Mouse (Mus musculus) heart, embryonic 16.5 days (tissue): Measurements from ENCODE around the gene Slc35f3. TPM values are rescaled to one million over a fixed set of nuclear protein-coding genes. Genes with fewer than 3 reads are reported as not detected.
"Not testable (repeated sequence)": the region's sequence is repeated elsewhere in the genome, so short reads cannot be mapped to it uniquely, and the experiment has no call there.

Experiments
- ATAC-seq: fragments of 200-750 bp; cut with Nextera tagmentation; replicated peaks from 2 replicates; pipeline ENCODE4 v1.8.0; 2017; ENCODE audit warnings: moderate number of reproducible peaks; ENCODE audit not compliant: insufficient read depth, low FRiP score; ENCODE audit errors: extremely low read depth
- H3K27ac ChIP-seq: fragments of 300-500 bp; sonication (generic); 2 replicates; pipeline ENCODE4 v1.5.1; 2014; ENCODE audit warnings: mild to moderate bottlenecking, low read length, control low read depth, moderate library complexity
- H3K27me3 ChIP-seq: fragments of 300-500 bp; sonication (generic); 2 replicates; pipeline ENCODE4 v1.6.1; 2014; ENCODE audit warnings: low read length, mixed read lengths; ENCODE audit not compliant: control insufficient read depth, insufficient read depth
- H3K36me3 ChIP-seq: fragments of 300-500 bp; sonication (generic); 2 replicates; pipeline ENCODE4 v1.6.1; 2014; ENCODE audit not compliant: control insufficient read depth, insufficient read depth
- H3K4me1 ChIP-seq: fragments of 300-500 bp; sonication (generic); 2 replicates; pipeline ENCODE4 v1.6.1; 2014; ENCODE audit warnings: low read length, mixed read lengths; ENCODE audit not compliant: control insufficient read depth, insufficient read depth
- H3K4me2 ChIP-seq: fragments of 300-500 bp; sonication (generic); 2 replicates; pipeline ENCODE4 v1.6.1; 2014; ENCODE audit warnings: low read depth, mild to moderate bottlenecking, control low read depth, low read length
- H3K4me3 ChIP-seq: fragments of 300-500 bp; sonication (generic); 2 replicates; pipeline ENCODE4 v1.5.1; 2014; ENCODE audit warnings: mild to moderate bottlenecking, control low read depth, low read length
- H3K9ac ChIP-seq: fragments of 300-500 bp; sonication (generic); 2 replicates; pipeline ENCODE4 v1.6.1; 2014; ENCODE audit warnings: low read length, control low read depth
- H3K9me3 ChIP-seq: fragments of 300-500 bp; sonication (generic); replicated peaks from 2 replicates; pipeline ENCODE4 v1.6.1; 2016; ENCODE audit warnings: low read length; ENCODE audit not compliant: control insufficient read depth
- WGBS: fragments of 180-500 bp; shearing (Covaris S2); extraction: QIAGEN DNeasy Blood & Tissue Kit; methylation state at CpG from one replicate; pipeline ENCODE4 v1.1.7; 2014; 5-methylcytosine and 5-hydroxymethylcytosine counted together
- polyA plus RNA-seq: library from polyadenylated mRNA; unstranded; fragments of >200 nt; fragmentation: Nextera tagmentation; extraction: Ambion mirVana; gene quantifications from 2 replicates; pipeline ENCODE4 v1.2.1, GENCODE M21; 2015

Gene Slc35f3
- polyA plus RNA-seq, 1 experiment from 2014 or later: not detected

DNA sequence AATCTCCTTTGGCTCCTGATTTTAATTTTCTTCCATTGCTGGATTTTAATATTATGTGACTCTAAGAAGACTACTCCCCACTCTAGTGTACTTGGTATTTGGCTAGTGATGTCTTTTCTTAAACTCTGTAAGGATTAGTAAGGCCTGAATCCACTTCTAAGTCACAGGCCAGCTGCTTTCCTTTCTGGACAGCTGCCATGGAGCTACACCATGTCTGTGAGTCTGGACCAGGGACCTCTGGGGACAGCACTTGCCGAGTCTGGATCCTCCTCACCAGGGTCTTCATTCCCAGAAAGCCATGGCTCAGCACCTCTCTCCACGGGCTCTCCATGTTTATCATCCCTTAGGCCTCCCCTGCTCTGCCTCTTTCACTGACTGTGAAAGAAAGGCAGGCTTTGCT, 81.8 kb downstream of the Slc35f3 start:
- Histone ChIP-seq H3K36me3 (no peaks in the 10 kb centered on the region), H3K4me2 (no peak overlapping the region), H3K27ac (no peak overlapping the region), H3K4me3 (no peak overlapping the region), H3K27me3 (peaks cover 2% of the 10 kb centered on the region), H3K9ac (no peak overlapping the region), H3K4me1 (no peaks in the 10 kb centered on the region), H3K9me3 (no peaks in the 10 kb centered on the region)
- WGBS: 27% methylated on average over 2 of the region's 2 CpGs
- ATAC-seq: no peak

DNA sequence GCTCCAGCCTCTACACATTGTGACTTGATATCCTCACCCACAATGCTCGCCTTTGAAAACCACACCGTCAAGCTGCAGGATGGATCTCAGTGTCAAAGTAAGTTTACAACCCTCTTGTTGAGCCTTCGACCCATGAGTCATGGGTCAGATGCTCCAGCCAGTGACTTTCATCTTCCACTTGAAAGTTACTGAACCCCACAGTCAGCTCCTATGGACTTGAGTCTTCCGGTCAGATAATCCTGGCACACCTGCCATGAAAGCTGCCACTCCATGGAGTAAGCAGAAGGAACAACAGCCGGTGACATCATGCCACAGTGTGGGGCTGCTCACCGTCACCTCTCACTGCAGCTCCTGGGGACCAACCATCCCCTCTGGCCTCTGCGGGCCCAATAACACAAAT, 82.9 kb downstream of the Slc35f3 start:
- H3K36me3 ChIP-seq: no peaks in the 10 kb centered on the region
- H3K27me3 ChIP-seq: 0 out of 2 replicates have a peak, but pooled peaks cover 2% of the 10 kb centered on the region
- H3K4me3 ChIP-seq: no peak overlapping the region
- WGBS: 73% methylated on average over 7 of the region's 7 CpGs
- ATAC-seq: no peak
- H3K27ac ChIP-seq: no peak overlapping the region
- no peaks in the 10 kb centered on the region for H3K4me1 ChIP-seq
- H3K4me2 ChIP-seq: no peak overlapping the region
- no peak overlapping the region for H3K9ac ChIP-seq
- H3K9me3 ChIP-seq: no peaks in the 10 kb centered on the region

DNA sequence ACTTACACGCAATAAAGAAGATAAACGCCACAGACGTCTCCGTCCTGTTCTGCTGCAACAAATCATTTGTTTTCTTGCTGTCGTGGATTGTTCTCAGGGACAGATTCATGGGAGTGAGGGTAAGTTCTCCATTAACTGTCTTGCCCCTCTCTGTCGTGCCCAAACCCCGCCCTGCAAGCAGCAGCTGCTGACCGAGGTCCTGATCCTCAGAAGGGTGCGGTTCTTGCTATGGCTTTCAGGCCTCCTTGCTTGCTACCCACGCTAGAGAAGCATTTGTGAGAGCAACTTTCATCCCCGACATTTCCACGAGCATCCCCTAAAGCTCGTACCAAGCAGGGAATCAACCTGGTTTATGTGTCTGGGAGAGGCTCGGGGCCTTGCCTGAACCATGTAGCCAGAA, 83.9 kb downstream of the Slc35f3 start:
- no peak overlapping the region for H3K4me3 ChIP-seq
- no peak for ATAC-seq
- H3K9me3 ChIP-seq: no peaks in the 10 kb centered on the region
- no peak overlapping the region for H3K4me2 ChIP-seq
- no peaks in the 10 kb centered on the region for H3K36me3 ChIP-seq
- WGBS: 34% methylated on average over 14 of the region's 14 CpGs
- 0 out of 2 replicates have a peak, but pooled peaks cover 2% of the 10 kb centered on the region for H3K27me3 ChIP-seq
- H3K4me1 ChIP-seq: no peaks in the 10 kb centered on the region
- H3K9ac ChIP-seq: no peak overlapping the region
- H3K27ac ChIP-seq: no peak overlapping the region

DNA sequence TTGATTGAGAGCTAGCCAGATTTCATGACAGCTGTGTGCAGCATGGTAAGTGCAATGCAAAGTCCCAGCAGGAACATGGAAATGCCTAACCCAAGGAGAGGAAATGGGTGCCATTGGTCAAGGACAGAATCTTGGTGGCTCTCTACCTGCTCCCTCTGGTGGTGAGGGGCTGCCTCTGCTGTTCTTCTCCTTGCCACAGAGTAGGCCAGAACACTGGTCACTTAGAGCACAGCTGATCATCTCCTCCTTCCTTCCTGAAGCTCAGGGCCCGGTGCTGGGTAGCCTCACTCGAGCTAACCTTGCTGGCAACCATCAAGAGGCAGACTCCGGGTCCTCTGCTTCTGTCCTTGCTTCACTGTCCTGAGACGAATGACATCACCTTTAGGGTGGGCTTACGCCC, 84.4 kb downstream of the Slc35f3 start:
- no peak for ATAC-seq
- Histone ChIP-seq H3K27me3 (0 out of 2 replicates have a peak, but pooled peaks cover 2% of the 10 kb centered on the region), H3K4me3 (no peak overlapping the region), H3K9me3 (no peaks in the 10 kb centered on the region), H3K36me3 (no peaks in the 10 kb centered on the region), H3K4me2 (no peak overlapping the region), H3K27ac (no peak overlapping the region), H3K9ac (no peak overlapping the region), H3K4me1 (no peaks in the 10 kb centered on the region)
- 55% methylated on average over 5 of the region's 5 CpGs for WGBS

DNA sequence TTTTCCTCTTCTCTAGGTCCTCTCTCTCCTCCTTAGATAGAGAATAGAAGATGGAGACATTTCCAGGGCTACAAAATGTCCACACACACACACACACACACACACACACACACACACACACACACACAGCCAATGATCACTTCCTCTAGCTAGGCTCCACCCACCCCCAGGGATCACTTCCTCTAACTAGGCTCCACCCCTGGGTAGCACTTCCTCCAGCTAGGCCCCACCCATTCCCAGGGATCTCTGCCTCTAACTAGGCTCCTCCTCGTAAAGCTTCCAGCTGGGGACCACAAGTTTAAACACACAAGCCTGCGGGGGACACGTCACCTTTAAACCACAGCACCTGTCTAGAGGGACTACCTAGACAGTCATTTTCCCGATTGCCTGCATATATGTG, 89.2 kb downstream of the Slc35f3 start:
- no peaks in the 10 kb centered on the region for H3K9me3 ChIP-seq
- no peak overlapping the region for H3K4me2 ChIP-seq
- no peaks in the 10 kb centered on the region for H3K36me3 ChIP-seq
- H3K27me3 ChIP-seq: no peaks in the 10 kb centered on the region
- no peak overlapping the region for H3K9ac ChIP-seq
- 84% methylated on average over 4 of the region's 4 CpGs for WGBS
- H3K27ac ChIP-seq: no peak overlapping the region
- ATAC-seq: no peak
- no peaks in the 10 kb centered on the region for H3K4me1 ChIP-seq
- H3K4me3 ChIP-seq: no peak overlapping the region

DNA sequence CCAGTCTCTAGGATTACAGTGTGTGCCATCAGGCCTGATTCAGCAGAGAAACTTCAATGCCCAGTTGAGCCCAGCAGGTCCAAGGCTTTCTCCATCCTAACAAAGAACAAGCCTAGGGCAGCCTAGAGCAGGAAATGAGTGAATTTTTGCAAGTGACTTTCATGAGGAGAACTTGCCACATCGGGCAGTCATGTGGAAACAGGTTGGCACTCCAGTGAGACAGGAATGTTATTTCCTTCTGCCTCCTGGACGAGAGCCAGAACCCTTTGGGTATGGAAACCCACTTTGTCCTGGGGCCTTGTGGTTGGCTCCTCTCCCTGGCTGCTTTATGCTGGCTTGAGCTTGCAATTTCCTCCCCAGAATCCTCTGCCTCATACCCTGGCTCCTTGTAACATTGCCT, 93.2 kb downstream of the Slc35f3 start:
- H3K36me3 ChIP-seq: no peaks in the 10 kb centered on the region
- no peak overlapping the region for H3K4me2 ChIP-seq
- H3K27ac ChIP-seq: no peak overlapping the region
- no peak overlapping the region for H3K9ac ChIP-seq
- WGBS: 38% methylated on average over 2 of the region's 2 CpGs
- no peak overlapping the region for H3K4me3 ChIP-seq
- H3K9me3 ChIP-seq: no peaks in the 10 kb centered on the region
- no peak for ATAC-seq
- H3K4me1 ChIP-seq: no peaks in the 10 kb centered on the region
- no peaks in the 10 kb centered on the region for H3K27me3 ChIP-seq

DNA sequence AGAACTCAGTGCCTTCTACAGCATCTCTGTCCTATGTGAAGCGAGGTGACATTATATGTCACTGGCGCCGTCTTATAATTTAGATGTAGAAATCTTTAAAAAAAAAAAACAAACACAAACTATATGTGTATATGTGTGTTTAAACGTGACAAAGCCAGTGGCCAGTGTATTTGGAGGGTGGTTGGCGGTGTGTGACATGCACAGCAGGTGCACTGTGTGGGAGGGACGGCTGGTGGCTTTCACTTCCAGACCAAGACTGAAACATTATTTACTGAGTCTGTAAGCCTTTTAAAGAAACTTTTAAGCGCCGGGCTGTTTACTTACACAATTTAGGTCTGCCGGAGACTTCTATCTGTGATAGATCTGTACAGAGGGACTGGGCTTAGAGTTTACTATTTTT, 97.0 kb downstream of the Slc35f3 start:
- H3K9me3 ChIP-seq: no peaks in the 10 kb centered on the region
- WGBS: 81% methylated on average over 9 of the region's 9 CpGs
- H3K36me3 ChIP-seq: no peaks in the 10 kb centered on the region
- no peak overlapping the region for H3K9ac ChIP-seq
- H3K4me1 ChIP-seq: no peaks in the 10 kb centered on the region
- ATAC-seq: no peak
- H3K27me3 ChIP-seq: no peaks in the 10 kb centered on the region
- H3K4me3 ChIP-seq: no peak overlapping the region
- H3K4me2 ChIP-seq: no peak overlapping the region
- H3K27ac ChIP-seq: no peak overlapping the region

DNA sequence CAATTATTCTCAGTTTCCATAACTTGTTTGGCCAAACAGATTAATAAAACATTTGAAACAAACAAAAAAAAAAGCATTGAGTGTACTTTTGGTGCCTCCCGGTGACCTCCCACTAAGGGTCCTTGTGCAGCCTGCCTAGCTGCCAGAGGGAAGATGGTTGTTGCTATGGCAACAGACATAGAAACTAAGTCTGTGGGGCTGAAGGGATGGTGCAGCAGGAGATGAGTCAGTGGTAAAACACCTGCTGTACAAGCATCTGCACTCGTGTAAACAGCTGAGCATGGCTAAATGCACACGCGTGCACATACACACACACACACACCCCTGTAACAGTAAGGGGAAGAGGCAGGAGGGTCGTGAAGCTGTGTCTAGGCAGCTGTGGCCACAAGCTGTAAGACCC, 97.6 kb downstream of the Slc35f3 start:
- no peak overlapping the region for H3K27ac ChIP-seq
- no peak overlapping the region for H3K4me3 ChIP-seq
- no peak overlapping the region for H3K9ac ChIP-seq
- H3K27me3 ChIP-seq: no peaks in the 10 kb centered on the region
- H3K9me3 ChIP-seq: no peaks in the 10 kb centered on the region
- H3K36me3 ChIP-seq: no peaks in the 10 kb centered on the region
- no peak for ATAC-seq
- H3K4me1 ChIP-seq: no peaks in the 10 kb centered on the region
- 64% methylated on average over 5 of the region's 5 CpGs for WGBS
- no peak overlapping the region for H3K4me2 ChIP-seq

DNA sequence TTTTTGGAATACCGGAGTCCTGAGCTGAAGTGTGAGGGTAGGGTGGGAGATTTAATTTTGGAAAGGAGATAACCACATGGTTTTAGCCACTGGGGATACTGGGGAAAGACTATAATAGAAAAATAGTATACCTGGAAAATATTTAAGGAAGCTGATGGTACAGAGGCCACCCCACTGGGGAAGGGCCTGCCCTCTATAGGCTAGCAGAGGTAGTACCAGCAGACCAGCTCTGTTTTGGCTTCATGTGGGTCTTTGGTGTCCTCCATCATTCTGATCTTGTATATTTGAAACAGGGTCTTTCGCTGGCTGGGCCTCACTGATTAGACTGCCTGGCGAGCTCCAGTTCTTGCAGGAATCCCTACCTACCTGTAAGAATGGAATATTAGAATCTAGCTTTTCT, 100.0 kb downstream of the Slc35f3 start:
- no peaks in the 10 kb centered on the region for H3K36me3 ChIP-seq
- ATAC-seq: no peak
- WGBS: 64% methylated on average over 3 of the region's 3 CpGs
- no peak overlapping the region for H3K27ac ChIP-seq
- no peaks in the 10 kb centered on the region for H3K9me3 ChIP-seq
- H3K9ac ChIP-seq: no peak overlapping the region
- H3K4me3 ChIP-seq: no peak overlapping the region
- H3K27me3 ChIP-seq: no peaks in the 10 kb centered on the region
- H3K4me1 ChIP-seq: no peaks in the 10 kb centered on the region
- no peak overlapping the region for H3K4me2 ChIP-seq

DNA sequence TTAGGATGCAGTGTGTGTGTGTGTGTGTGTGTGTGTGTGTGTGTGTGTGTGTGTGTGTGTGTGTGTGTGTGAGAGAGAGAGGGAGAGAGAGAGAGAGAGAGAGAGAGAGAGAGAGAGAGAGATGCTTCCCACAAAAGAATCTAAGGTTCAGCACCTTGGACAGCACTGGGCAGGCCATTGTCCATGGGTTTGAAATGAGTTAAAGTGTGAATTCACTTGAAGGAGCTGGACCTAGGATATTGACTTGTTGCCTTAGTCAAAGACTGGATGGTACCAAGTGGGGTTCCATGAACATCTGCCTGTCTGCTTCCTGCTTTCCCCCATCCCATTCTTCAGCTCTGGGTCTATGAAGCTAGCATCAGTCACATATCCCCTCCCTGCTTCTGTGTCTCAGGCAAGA, 106.2 kb downstream of the Slc35f3 start:
- H3K27me3 ChIP-seq, H3K36me3 ChIP-seq, H3K4me2 ChIP-seq, ATAC-seq, H3K9ac ChIP-seq, H3K9me3 ChIP-seq, H3K27ac ChIP-seq, H3K4me1 ChIP-seq, H3K4me3 ChIP-seq: not testable (repeated sequence)
